Mouse (Mus musculus) mesoderm, embryonic 11.5 days (tissue): ENCODE measurements around the gene Dhx35.
A peak's percentile ranks its signal among the peaks of the same experiment; 100 is the strongest.

Experiments
- DNase-seq: peaks from one replicate; pipeline ENCODE4 v3.0.0-alpha.2; 2012; ENCODE audit warnings: low read depth, low spot score

The Dhx35 gene

GRCm38 (mm10) chr2:158794494-158795004 lies at the start of gene Dhx35:
Gene Dhx35, plus strand, starts transcription at chr2:158794807.
- DNase-seq, result peak; percentile 96

DNA sequence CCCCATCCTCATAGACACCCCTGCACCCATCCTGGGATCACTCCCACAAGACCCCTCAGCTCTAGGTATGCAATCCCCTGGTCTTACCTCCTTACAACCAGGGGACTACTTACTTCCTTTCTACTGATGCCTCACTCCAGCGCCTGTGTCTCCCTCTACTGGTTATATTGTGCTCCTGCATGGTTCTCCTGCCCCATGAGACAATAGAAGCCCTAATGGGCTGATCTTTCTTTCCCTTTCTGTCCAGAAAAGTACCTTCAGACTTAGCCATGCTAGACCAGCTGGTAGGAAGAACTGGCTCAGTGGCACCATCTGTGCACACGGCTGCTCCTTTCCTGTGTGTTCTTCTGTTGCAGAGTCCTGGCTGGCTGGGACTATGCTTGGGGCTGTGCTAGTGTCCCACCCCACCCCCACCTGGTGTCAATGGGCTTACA lies 49.5 kb upstream of the Dhx35 start:
- DNase-seq, result peak; percentile 65

- DNase-seq, result no peak
These were observed 48.4 kb upstream of the Dhx35 start for GRCm38 (mm10) chr2:158746164-158746563.

DNA sequence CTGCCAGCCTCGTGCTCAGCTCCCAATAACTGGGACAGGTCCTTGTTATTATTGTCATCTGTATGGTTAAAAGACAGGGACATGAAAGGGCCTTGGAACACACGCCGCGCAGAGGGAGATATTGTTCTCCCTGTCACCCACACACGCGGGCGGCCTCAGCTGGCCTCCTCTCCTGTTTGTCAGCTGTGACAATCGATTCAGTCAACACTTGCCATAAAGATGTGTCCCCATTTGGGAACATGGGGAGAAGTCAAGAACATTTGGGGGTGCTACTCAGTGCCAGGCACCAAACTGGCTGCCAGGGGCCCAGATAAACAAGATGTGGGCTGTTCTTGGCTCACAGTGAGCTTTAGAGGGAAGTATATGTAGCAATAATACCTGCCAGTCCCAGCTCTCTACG lies 45.2 kb upstream of the Dhx35 start:
- DNase-seq, result no peak

- DNase-seq, result no peak
These were observed 34.4 kb upstream of the Dhx35 start for GRCm38 (mm10) chr2:158760231-158760630.

- DNase-seq, result no peak
These were observed 32.3 kb upstream of the Dhx35 start for GRCm38 (mm10) chr2:158762339-158762738.

GRCm38 (mm10) chr2:158767742-158768339 lies 26.8 kb upstream of the Dhx35 start, which contains the start of gene Fam83d:
Gene Fam83d, plus strand, starts transcription at chr2:158768093.
- DNase-seq, result peak; percentile 98

GRCm38 (mm10) chr2:158768350-158768749 lies 26.3 kb upstream of the Dhx35 start:
- peak; percentile 61 for DNase-seq

GRCm38 (mm10) chr2:158768771-158769170 lies 25.8 kb upstream of the Dhx35 start:
- DNase-seq, result no peak

GRCm38 (mm10) chr2:158770126-158770757 lies 24.4 kb upstream of the Dhx35 start:
- DNase-seq, result no peak

- no peak for DNase-seq
These were observed 23.4 kb upstream of the Dhx35 start for GRCm38 (mm10) chr2:158771066-158771763.

- DNase-seq, result no peak
These were observed 21.8 kb upstream of the Dhx35 start for GRCm38 (mm10) chr2:158772808-158773207.

DNA sequence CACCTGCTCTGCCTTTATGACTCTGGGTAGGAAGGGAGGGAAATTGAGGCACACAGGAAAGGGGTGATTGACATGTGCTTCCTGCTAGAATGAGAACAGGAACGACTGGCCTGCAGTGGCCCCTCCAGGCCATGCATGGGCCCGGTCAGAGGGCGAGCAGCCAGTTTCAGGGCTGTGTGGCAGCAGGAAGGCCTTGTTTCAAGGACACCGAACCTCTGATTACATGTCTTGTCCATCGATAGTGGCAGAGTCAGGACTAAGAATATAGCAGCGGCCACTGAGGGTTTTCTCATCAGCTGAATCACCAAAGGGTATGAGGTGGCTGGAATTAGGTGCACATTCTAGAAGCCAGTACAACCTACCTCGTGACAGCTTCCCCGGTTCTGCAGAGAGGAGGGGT lies 19.7 kb upstream of the Dhx35 start:
- DNase-seq, result no peak

- DNase-seq, result no peak
These were observed 17.9 kb upstream of the Dhx35 start for GRCm38 (mm10) chr2:158776716-158777115.

DNA sequence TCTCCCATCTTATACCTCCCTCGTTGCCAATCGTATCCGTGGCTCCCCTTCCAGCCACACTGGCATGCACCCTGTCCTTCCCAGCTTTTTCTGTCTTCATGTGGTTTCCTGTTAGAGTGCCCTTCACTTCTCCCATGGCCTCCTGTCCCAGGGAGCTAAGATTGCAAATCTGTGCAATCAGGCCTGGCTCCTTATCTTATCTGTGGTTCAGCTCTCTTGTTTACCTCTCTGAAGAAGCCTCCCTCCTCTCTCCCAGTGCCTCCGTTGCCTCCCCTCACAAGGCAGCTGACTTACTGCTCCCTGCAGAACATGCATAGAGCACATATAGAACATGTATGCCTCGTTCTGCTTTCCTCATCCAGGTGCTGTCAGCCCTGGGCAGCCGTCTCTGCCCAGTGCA lies 17.1 kb upstream of the Dhx35 start:
- no peak for DNase-seq

DNA sequence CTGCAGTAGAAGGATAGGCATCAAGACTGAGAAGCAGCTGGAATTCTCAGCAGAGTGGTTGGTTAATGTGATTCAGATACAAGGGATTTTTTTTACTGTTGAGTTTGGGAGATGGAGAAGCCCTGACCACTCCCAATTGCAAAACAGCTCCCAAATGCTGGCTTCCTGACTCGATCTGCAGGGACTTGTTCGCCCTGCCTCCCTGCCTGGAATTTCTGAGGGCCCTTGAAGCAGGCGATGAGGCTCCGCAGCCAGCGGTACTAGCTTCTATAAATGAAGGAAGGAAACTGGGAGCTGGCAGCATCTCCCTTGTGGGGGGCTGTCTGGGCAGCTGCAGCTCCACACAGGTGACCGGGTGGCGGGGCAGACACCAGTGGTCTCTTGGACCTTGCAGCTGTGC lies 16.3 kb upstream of the Dhx35 start:
- DNase-seq, result no peak

DNA sequence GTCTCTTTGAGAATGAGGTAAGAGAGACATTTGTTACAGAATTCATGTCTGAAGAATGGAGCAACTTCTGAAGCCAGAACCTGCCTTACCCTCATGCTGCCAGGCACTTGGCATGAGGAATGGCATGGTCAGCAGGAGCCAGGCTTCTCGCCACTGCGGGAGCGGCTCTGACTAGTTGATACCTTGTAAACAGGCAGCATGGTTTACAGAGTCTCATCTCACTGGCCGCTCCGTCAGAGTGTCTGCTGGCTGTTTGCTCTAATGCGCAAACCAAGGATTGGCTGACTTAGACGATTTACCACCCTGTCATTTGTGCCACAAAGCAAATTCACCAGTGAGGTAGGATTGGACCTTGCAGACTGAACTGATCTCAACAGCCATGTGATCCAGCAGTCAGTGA lies 13.5 kb upstream of the Dhx35 start:
- no peak for DNase-seq

GRCm38 (mm10) chr2:158786927-158787795 lies 7.4 kb upstream of the Dhx35 start:
- no peak for DNase-seq

DNA sequence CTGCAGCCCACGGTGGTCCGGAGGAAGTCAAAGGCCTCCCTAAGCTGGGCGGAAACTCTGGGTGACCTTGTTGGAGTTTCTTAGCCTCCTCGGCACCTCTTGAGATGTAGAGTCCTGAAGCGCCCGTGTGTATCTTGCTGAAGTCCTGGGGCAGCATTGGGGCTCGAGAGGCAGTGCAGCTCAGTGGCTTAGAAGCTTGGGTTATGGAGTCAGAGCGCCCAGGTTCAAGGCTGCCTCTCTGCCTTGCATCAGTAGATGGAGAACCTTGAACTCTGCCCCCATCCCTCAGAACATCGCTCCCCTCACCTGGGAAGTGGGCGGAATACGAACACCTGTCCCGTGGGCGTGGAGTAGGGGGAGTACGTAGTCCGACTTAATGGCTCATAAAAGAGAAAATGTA lies 436 bp downstream of the Dhx35 start:
- DNase-seq, result no peak

GRCm38 (mm10) chr2:158795875-158796274 lies 1.3 kb downstream of the Dhx35 start:
- DNase-seq, result no peak

DNA sequence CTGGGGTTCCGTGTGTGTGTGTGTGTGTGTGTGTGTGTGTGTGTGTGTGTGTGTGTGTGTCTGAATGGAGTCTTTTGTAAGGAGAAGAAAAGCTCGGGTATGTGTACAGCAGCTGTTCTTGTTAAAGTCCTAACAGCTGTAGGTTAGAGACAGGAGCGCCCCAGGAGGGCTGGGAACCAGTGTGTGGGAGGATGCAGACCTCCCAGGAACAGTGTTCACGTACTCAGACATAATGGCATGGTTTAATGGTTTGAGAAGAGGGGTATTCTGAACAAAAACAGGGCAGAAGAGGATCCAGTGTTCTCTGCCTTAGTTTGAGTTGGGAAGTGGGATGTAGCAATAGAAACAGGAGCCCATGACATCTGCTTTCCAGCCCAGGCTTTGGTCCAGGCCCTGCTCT lies 4.7 kb downstream of the Dhx35 start:
- DNase-seq, result no peak

DNA sequence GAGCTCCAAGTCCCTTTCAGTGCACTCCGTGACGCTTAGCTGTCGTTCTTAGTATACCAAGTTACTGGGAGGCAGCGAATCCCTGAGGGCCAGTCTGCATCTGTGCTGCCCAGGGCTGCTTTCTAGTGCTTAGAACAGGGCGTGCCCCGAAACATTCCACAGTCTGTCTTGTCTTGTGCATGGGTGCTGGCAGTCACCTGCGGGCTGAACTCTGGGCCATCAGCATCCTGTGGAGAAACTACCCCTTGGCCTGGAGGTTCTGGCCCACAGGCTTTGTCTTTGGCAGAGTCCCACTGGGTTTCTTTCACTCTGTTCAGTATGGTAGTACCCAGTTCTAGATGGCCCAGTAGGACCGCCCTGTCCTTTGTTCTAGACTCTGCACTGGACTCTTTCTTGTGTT lies 6.2 kb downstream of the Dhx35 start:
- no peak for DNase-seq
